Mouse (Mus musculus): Measurements from ENCODE around the gene Rbm44.

The Rbm44 gene

DNA sequence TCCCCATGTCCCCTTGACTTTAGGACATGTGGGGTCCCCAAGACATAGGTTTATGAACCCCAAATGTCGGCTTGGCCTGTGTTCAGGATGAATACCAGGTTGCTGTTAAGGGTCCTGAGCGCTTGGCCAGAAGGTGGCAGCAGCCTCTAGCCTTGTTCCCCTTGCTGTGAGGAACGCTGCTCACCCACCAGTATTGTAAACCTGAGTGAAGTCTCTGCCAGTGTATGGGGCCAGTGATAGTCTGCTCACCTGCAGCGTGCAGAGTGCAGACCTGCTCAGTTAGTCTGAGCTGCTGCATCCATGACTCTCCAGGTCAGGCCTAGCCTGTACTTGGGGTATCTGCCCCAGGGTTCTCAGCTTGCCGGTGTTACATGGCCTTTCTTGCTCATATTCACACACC lies 34.2 kb downstream of the Rbm44 start:
- DNase-seq (ENCODE audit: low spot score), result peak; percentile 75

DNA sequence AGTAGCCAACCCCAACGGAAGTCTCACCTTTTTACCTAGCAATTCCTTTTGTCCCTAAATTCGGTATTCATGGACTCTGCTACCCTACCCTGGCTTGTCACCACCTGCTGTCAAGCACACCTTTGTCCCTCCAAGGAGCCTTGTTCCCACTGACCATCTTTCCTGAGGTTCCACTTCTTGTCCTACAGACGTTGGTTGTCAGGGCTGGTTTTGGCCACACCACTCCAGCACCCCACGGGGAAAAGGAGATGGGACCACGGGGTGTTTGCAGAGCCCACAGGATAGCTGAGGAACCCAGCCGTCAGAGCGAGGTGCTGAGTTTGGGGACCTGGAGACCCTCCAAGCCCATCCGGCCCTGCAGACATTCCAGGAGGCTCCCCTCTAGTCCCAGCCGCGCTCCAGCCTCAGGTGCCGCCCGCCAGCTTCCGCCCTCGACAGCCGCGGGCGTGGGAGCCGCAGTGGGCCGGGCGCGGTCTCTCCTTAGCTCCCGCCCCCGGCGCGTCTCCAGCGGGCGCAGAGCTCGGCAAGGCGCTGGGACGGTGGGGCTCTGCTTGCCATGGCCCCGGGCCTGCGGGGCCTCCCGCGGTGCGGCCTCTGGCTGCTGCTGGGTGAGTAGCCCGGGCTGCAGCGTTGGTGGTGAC lies 34.8 kb downstream of the Rbm44 start, which contains the start of gene Ramp1:
Gene Ramp1 (plus strand): TSS at position 290 of the 641 bp plus-strand sequence.
- DNase-seq (ENCODE audit: low spot score), result peak; percentile 58

DNA sequence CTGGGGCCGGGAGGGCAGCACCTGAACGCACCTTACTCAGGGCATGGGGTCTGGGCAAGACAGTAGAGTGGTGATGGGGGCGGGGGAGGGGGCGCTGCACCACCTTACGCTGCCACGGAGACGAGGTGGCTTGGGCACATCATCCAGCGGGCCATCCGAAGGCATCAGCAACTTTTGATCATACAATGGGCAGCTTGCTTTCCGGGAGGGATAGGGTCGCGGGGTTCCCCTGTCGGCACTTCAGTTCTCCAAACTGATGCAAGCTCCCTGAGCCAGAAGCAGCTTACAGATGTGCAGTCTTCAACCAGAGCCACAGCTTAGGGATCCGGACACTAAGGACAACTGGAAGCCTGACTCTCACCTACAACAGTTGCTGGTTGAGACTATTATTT lies 35.3 kb downstream of the Rbm44 start:
- DNase-seq (ENCODE audit: low spot score), result no peak

DNA sequence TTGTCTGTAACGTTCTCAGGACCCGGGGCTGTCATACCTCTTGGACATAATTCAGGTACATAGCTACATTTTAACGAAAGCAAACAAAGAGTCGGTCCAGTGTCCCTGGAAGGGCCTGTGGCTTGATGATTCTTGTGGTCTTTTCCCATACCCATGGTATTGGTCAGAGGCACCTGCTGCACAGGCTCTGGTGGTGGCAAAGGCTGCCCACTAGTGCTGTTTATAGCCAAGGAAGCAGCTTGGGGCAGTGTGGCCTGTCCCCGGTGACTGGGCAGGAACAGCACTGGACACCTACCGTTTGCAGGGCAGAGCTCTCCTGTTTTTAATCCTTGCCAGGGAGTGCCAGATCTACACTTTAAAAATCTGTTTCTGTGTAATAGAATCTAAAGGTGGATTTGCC lies 35.8 kb downstream of the Rbm44 start:
- no peak for DNase-seq (ENCODE audit: low spot score)

DNA sequence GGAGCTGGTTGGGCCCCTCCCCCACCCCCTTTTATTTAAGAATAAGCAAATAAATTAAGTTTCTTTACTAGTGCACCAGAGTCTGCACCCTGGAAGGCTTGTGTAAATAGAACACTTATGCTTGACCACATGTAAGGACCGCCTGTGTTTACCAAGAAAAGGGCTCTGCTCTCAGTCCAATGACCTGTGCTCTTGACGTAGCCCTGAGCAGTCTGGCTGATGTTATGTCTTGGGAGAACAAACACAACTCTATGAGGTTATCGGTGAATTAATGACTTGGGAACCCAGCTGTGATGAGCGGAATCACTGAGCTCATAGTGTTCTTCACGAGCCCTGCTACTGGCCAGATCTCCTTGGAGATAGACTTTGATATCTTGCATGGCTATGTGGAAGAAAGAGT lies 36.4 kb downstream of the Rbm44 start:
- DNase-seq (ENCODE audit: low spot score), result no peak

DNA sequence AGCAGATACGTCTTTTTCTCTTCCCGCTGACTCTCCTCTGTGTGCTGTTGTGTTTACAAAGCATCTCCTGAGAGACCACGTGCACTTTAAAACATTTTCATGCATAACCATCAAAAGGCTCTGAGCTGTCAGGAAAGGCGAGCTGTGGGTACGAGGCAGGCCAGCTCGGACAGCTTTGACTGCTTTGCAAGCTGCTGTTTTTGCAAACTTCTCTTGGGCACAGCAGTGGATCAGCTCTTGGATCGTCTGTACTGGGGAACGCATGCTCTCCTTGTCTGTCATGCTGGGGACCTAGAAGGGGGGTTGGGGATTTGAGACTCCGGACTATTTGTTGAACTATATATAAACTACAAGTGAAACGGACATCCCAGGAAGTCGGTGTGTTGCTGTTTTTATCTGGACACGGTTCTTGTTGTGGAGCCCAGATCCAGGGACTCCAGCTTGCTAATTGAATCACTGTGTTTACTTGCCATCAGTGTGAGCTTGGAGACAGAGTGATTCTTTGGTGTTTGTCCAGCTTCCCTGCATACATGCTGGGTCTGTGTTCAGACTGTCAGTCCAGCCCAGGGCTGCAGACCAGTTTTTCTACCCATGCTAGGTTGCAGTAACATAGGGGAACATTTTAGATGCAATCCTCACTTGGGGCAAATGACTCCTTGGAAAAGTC lies 37.0 kb downstream of the Rbm44 start:
- DNase-seq (ENCODE audit: low spot score), result no peak

DNA sequence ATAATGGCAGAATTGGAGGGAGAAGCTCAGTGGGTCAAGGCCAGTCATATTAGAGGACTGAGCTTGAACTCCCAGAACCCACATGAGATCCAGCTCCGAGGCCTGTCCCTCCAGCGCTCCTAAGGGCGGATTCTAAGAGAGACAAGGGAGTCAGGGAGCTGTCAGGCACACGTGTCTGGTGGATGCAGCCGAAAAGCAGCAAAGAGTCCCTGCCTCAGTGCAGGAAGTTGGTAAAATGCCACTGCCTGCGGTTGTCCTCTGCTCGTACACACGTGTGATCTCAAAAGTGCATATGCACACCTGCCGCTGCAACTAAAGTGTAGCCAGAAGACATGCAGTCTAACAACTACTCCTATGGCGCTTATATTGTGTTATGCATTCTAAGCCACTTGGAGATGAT lies 38.4 kb downstream of the Rbm44 start:
- no peak for DNase-seq (ENCODE audit: low spot score)

DNA sequence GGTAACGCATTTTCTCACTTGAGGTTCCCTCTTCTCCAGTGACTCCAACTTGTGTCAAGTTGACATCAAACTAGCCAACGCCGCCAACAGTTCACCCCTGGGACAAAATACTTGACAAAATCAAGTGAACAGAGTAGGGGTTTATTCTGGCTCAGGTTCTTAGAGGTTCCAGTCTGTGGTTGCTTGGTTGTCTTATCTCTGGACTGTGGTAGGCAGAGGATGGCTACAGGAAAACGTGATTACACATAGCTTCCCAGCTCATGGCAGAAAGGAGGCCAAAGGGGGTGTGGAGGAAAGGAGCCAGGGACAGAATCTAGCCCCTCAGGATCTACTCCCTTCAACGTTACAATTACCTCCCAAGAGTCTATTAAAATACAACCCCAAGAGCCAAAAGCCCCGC lies 41.8 kb downstream of the Rbm44 start:
- DNase-seq (ENCODE audit: low spot score), result no peak

DNA sequence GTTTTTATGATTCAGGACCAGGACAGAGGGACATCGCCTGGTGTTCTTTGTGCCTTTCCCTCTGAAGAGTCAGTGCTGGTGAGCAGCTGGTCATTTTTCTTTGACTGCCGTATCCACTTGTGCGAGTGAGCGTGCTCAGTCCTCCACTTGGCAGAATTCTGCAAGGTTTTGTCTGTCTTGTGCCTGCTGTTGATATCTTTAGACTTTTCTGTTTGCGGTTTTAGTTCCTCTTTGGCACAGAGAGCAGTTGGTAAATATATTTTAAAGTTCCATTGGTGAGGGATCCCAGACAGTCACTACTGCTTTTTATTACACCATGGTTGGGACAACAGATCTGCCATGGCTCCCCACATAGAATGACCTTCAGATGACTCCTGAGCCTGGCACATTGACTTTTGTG lies 42.4 kb downstream of the Rbm44 start:
- DNase-seq (ENCODE audit: low spot score), result no peak

DNA sequence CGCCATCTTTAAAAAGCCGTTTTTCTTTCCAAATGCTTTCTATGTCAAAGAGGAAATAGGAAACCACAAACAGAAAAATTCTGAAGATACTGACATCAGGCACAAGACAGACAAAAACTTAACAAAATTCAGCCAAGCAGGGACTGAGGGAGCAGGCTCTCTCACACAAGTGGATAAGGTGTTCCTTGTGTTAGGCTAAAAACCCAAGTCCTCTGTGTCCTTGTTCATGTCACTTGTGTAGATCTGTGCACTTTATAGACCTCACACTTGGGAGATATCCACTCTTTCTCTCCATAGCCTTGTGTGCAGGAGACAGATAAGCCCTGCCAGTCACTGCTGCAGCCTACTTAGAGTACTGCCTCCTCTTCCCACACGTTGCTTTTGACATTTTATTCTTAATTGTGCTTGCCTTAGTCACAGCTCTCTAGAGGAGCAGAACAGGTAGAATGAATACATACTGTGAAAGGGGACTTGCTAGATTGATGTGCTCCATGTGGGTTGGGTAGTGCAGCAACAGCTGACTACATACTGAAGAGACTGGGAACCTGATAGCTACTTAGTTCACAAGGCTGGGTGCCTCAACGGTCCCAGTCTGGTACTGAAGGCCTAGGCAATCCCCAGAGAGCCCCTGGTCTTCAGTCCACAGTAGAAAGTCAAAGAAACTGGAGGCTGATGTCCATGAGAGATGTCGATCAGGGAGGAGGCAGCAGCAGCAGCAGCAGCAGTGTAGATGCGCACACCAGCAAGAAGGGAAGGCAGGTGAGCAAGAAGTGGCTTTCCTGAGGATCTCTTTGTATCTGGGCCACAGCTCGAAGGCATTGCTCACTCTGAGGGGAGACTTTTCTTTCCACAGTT lies 43.1 kb downstream of the Rbm44 start:
- no peak for DNase-seq (ENCODE audit: low spot score)

DNA sequence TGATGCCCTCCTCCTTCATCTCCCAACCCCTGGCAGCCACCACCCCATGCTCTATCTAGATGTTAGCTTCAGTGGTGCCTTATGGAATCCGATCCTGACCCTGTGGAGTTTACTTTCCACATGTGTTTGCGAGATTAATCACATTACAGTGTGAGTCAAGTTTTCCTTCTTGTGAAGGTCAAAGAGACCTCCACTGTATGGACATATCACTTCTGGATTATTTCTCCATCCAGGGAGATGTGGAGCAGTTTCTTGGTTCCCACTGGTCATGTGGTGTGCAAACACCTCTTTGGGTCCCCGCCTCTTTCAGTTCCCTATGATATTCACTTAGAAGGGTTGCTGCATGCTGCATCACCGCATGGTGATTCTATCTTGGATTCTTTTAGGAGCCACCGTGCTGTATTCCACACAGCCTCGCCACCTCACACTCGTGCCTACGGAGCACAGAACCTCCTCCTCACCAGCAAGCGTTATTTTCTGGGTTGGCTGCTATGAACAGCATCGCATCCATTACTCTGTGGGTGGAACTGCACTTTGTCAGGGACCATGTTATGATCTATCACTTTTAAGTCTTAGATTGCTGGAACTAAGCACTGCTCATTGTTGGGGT lies 44.1 kb downstream of the Rbm44 start:
- no peak for DNase-seq (ENCODE audit: low spot score)

DNA sequence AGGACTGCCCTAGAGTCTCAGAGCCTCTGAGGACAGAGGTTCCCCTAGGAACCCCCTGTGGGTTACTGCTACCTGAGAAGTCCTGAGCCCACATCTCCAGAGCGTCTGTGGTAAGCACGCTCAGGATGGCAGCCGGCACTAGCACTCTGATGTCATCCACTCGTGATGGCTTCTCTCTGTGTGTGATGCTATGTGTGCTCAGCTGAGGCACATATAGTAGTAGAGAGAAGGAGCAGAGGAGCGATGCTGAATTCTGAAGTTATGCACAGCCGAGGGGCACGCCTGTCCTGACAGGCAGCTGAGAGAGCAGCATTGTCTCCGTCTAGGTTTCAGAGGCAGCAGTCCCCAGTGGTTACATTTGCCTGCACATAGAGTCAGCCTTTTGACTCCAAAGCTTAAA lies 47.3 kb downstream of the Rbm44 start:
- no peak for DNase-seq (ENCODE audit: low spot score)

DNA sequence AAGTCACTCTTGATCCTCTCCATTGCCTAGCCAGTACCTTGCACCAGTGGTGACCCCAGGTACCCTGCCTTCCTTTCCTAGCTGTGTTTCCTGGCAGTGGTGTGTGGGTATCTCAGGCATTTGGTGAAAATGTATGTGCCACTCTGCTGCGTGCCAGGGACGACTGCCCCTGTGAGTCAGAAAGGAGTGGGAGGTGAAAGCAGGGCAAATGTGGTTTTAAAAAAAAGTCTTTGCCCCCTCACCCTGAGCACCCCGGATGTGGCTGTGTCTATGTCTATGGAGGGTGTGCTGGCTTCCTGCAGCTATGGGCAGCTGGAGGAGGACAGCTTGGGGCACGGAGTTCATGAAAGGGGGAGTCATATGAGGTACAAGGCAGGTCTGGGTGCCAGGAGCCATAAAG lies 48.4 kb downstream of the Rbm44 start:
- no peak for DNase-seq (ENCODE audit: low spot score)

DNA sequence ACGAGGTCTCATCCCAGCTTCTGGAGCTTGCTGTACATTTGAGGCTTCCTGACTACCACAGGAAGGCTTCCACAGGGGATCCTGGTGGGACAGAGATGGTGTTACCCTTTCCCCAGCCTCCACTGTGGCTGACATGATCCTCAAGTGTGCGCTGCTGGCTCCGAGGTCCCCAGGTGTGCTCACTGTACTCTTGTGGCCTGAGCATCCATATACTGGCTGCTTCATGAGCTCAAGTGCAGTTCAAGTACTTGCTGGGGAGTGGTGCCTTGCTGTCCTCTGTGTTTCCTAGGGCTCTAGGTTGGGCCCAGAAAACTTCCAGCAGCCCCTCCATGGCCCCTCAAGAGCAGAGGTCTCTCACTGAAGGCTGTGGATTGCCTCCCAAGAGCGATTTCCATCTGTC lies 48.8 kb downstream of the Rbm44 start:
- DNase-seq (ENCODE audit: low spot score), result no peak

DNA sequence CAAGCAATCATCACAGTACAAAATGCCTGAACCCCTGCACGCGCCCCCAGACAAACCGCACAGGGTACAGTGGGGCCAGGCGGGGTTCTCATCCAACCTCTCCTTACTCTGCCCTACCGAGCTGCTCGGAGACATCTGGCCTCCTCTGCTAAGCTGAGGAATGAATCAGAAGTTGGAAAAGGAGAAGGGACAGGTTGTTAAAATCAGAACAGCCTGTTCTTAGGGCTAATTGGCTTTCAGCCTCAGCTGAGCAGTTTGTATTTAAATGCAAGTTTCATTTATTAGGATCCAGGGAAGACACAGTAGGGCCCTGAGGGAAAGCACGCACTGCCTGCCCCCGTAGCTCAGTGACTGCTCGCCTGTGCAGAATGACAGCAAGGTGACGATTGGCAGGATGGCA lies 54.9 kb downstream of the Rbm44 start:
- DNase-seq (ENCODE audit: low spot score), result no peak

DNA sequence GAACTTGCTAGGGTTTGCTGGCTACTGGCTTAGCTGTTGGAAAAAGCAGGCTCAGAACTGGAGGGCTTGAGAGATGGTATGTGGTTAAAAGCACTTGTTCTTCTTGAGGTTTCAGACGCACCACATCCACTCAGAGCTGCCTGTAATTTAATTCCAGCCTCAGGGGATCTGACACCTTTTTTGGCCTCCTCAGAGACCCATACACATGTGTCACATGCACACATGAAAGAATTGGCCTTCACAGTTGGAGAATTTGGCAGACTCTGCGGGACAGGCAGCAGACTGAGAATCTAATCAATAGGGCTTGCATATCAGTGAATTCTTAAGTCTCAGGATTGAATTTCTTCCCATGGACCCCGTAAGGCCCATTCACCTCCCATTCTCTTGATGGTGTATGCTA lies 56.2 kb downstream of the Rbm44 start:
- DNase-seq (ENCODE audit: low spot score), result no peak

DNA sequence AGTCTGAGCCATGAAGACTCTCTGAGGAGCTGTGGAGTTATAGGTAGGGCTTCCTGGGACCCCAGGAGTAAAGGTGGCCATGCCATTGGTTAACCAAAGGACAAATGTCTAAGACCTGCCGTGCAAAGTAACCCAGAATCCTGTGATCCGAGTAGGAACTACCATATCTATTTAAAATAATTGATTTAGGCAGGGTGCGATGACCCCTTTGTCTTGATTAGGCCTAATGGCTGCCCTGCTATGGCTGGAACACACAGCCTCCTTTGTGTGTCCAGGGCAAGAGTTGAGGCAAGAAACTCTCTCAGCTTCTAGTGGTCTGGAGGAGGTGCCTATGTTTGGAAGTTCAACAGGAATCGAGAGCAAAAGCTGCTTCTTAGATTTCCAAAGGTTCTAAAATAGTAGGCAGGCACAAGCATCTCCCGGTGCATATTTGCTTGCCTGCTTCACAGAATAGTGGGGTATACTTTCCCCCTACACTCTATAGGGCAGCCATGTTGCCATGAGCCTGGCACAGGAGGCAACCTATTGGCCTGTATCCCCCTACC lies 59.4 kb downstream of the Rbm44 start:
- DNase-seq (ENCODE audit: low spot score), result no peak

DNA sequence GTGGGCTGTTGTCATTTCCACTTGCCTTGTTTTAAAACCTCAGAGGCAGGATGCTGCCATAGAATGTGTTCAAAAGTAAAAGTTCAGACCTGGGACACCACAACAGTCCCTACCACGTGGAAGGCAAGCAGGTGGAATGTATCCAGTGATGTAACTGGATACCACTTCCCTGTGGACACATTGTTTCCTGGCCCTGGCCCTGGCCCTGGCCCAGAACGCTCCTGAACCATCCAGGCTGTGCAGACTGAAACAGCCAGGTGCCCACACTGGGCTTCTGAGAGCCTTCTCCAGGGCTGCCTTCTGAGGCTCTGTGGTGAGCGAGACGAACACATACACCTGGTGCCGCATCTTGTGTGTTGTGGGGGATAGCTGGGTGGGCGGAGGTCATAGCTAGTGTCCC lies 60.8 kb downstream of the Rbm44 start:
- no peak for DNase-seq (ENCODE audit: low spot score)

DNA sequence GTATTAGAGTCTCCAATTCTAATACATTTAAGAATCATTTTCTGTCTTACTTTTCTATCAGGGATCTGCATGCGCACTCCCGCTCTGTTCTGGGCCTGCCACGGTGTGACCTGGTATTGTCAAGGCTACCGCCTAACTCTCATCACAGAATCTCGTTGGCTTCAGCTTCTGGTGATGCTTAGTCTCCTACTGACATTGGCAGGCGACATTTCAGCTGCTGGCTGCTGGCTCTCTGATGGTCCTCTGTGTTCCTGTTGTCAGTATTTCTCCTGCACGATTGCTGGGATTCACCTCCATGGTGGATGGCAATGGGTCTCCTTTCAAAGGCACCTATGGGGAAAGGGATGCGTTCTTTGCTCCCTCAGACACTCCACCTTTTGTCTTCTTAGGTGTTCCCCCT lies 61.4 kb downstream of the Rbm44 start:
- DNase-seq (ENCODE audit: low spot score), result no peak

DNA sequence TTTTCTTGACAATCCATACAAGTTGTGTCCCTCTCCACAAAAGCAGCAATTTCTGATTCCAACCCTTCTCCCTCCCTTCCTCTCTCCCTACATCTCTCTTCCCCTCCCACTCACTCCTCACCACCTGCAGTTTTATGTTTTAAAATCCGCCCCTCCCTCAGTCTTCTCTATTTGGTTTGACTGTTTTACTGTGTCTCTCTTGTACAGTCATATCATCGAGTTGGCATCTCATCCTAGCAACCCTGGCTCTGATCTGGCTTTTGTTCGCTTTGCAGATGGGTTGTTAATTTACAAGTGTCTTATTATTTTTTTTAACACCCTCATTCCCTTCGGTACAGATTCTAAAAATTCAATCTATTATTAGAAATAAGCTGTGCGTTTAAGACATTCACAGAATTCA lies 62.0 kb downstream of the Rbm44 start:
- DNase-seq (ENCODE audit: low spot score), result no peak

DNA sequence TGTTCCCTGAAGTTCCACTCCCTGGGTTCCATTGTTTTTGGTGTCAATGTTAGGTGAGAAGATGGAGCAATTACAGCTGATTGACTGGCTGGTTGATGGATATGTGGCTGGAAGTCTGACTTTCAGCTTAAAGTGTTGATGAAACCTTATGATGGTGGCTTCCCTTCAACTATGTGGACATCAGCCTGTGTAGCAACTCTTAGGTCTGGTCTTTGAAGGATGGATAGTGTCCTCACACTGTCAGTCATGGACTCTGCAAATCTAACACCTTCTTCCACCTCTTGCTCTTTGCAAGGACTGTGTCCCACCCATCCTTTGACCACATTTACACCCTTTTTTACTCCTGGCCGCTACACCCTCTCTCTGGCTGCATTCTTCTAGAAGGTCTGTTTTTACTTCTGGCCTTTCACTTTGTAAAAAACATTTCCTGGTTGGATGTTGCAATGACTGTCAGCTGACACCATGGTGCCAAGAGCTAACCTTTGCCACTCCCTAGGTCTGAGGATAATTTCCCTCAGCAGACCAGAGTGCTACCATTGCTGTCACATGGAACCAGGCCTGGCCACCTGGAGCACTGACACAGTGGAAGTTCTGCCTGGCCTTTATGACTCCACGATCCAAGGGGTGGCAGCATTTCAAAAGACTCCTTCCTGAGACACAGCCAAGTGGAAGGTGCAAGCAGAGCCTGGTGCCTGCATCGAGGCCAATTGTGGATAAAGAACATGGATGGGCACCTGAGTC lies 62.6 kb downstream of the Rbm44 start:
- no peak for DNase-seq (ENCODE audit: low spot score)

DNA sequence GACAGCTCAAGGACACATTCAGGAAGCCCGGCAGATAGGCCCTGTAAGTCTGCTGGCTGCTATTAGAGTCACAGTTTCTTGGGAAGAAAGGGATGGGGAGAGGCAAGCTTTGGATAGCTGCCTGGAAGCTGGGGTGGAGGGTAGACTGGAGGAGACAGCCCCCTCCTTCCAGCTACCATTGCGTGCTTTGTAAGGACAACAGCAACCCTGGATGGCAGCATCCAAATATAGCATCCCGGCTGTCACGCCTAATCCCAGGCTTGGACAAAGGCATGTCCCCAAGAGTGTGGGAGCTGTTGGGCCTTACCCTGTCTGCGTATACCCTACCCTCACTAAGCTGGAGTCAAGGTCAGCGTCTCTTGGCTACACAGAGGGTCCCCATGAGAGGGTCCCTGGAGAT lies 64.5 kb downstream of the Rbm44 start:
- DNase-seq (ENCODE audit: low spot score), result peak; percentile 33

Measured in urinary bladder, postnatal 14 days (tissue).